Comparison of ENCODE assay signal across 11 mouse cellular contexts in genomic region chr17:40896863-40897262, GRCm38 (mm10). TPM values are rescaled to one million over a fixed set of nuclear protein-coding genes. Genes with fewer than 3 reads are reported as not detected.
A peak's percentile ranks its signal among the peaks of the same experiment; 100 is the strongest.
DNase-seq lines count a peak whose midpoint lies in the region; ATAC-seq and TF ChIP-seq lines count a peak whose summit lies in the region.
"Had no signal": no experiment of that assay in that cellular context is flagged by ENCODE, and none has a peak within 500 bp of the region (broad histone marks: within the 10 kb centered on the region; RNA-seq: fewer than 3 reads in every experiment).

No protein-coding gene starts in this region.

- H3K9me3 ChIP-seq in hindbrain, embryonic 14.5 days (ENCODE audit: control insufficient read depth, low read length): no peaks in the 10 kb centered on the region
- H3K9me3 ChIP-seq in hindbrain, embryonic 16.5 days (ENCODE audit: control insufficient read depth, low read length): no peaks in the 10 kb centered on the region
- H3K9me3 ChIP-seq in stomach, postnatal 0 days (ENCODE audit: control insufficient read depth, low read length): no peaks in the 10 kb centered on the region
- H3K9me3 ChIP-seq: heart, embryonic 13.5 days had no signal

- H3K27ac ChIP-seq in hindbrain, embryonic 14.5 days: no peak overlapping the region
- no peak overlapping the region for H3K27ac ChIP-seq in hindbrain, embryonic 16.5 days (ENCODE audit: low read depth, low read length)
- no peak overlapping the region for H3K27ac ChIP-seq in stomach, postnatal 0 days (replicated peaks)
- H3K27ac ChIP-seq: heart, embryonic 13.5 days had no signal

- H3K27me3 ChIP-seq in hindbrain, embryonic 14.5 days (ENCODE audit: control insufficient read depth, insufficient read depth, low read length): no peaks in the 10 kb centered on the region
- H3K27me3 ChIP-seq in hindbrain, embryonic 16.5 days (replicated peaks; ENCODE audit: control insufficient read depth, insufficient read depth, low read length): no peaks in the 10 kb centered on the region
- H3K27me3 ChIP-seq in stomach, postnatal 0 days (ENCODE audit: control insufficient read depth, insufficient read depth, low read length): no peaks in the 10 kb centered on the region
- H3K27me3 ChIP-seq: heart, embryonic 13.5 days had no signal

- no peaks in the 10 kb centered on the region for H3K36me3 ChIP-seq in hindbrain, embryonic 14.5 days (replicated peaks; ENCODE audit: control insufficient read depth, insufficient read depth)
- no peaks in the 10 kb centered on the region for H3K36me3 ChIP-seq in hindbrain, embryonic 16.5 days (ENCODE audit: control insufficient read depth, insufficient read depth, low read length)
- H3K36me3 ChIP-seq in stomach, postnatal 0 days (ENCODE audit: control insufficient read depth, insufficient read depth, low read length): no peaks in the 10 kb centered on the region
- H3K36me3 ChIP-seq: heart, embryonic 13.5 days had no signal

- H3K9ac ChIP-seq in hindbrain, embryonic 14.5 days: no peak overlapping the region
- no peak overlapping the region for H3K9ac ChIP-seq in hindbrain, embryonic 16.5 days (ENCODE audit: low read depth, low read length)
- no peak overlapping the region for H3K9ac ChIP-seq in stomach, postnatal 0 days (ENCODE audit: low read length)
- H3K9ac ChIP-seq: heart, embryonic 13.5 days had no signal

- H3K4me2 ChIP-seq in hindbrain, embryonic 14.5 days (replicated peaks): no peak overlapping the region
- H3K4me2 ChIP-seq in hindbrain, embryonic 16.5 days (ENCODE audit: low read length): no peak overlapping the region
- no peak overlapping the region for H3K4me2 ChIP-seq in stomach, postnatal 0 days (replicated peaks; ENCODE audit: low read depth)
- H3K4me2 ChIP-seq: heart, embryonic 13.5 days had no signal

- peak; percentile 77 for TF ChIP-seq CTCF in stomach, postnatal 0 days (IDR thresholded peaks at IDR 0.05; ENCODE audit: low read depth)

- peak; percentile 76 for DNase-seq in hindbrain, embryonic 14.5 days (ENCODE audit: low spot score)
- peak; percentile 7 for DNase-seq in thymus, postnatal 0 days (ENCODE audit: low spot score)
- DNase-seq in thymus, postnatal 10 days (ENCODE audit: low spot score in 2 of 2): no peak
- no peak for DNase-seq in stomach, postnatal 0 days (ENCODE audit: low spot score)
- no peak for DNase-seq in spleen, postnatal 14 days (ENCODE audit: low spot score in 2 of 2)
- DNase-seq in spleen, postnatal 10 days (ENCODE audit: low spot score in 2 of 2): no peak
- DNase-seq: thymus, postnatal 25 days had no signal

- no peaks in the 10 kb centered on the region for H3K4me1 ChIP-seq in hindbrain, embryonic 14.5 days (replicated peaks; ENCODE audit: control insufficient read depth, insufficient read depth, low read length)
- H3K4me1 ChIP-seq in hindbrain, embryonic 16.5 days (ENCODE audit: control insufficient read depth, insufficient read depth, low read depth, low read length): no peaks in the 10 kb centered on the region
- H3K4me1 ChIP-seq in stomach, postnatal 0 days (replicated peaks; ENCODE audit: control insufficient read depth, insufficient read depth): no peaks in the 10 kb centered on the region
- H3K4me1 ChIP-seq: heart, embryonic 13.5 days had no signal

- no peak for TF ChIP-seq EP300 in stomach, postnatal 0 days (optimal IDR thresholded peaks at IDR 0.05)

- ATAC-seq in hindbrain, embryonic 14.5 days (ENCODE audit: low FRiP score): no peak
- no peak for ATAC-seq in hindbrain, embryonic 16.5 days
- ATAC-seq in erythroid progenitor cell, adult 5-6 weeks (replicated peaks; ENCODE audit: low FRiP score, poor library complexity, severe bottlenecking): 0 out of 2 replicates have a peak, but pooled peaks have one; percentile 49
- ATAC-seq in stomach, postnatal 0 days (ENCODE audit: low FRiP score, low TSS enrichment): no peak

- 63% methylated on average over 1 of the region's 1 CpGs for WGBS in hindbrain, embryonic 14.5 days
- 70% methylated on average over 1 of the region's 1 CpGs for WGBS in hindbrain, embryonic 16.5 days
- WGBS in stomach, postnatal 0 days: 50% methylated on average over 1 of the region's 1 CpGs

- no peak overlapping the region for H3K4me3 ChIP-seq in hindbrain, embryonic 14.5 days (replicated peaks; ENCODE audit: low read length)
- no peak overlapping the region for H3K4me3 ChIP-seq in hindbrain, embryonic 16.5 days (ENCODE audit: low read length)
- H3K4me3 ChIP-seq in stomach, postnatal 0 days (ENCODE audit: low read depth, low read length): no peak overlapping the region
- H3K4me3 ChIP-seq: heart, embryonic 13.5 days had no signal

RNA-seq across cellular contexts. Expression of gene 9130008F23Rik, which starts 16.5 kb away (rescaled TPM):
- 0.33 and 0.74 TPM in 2 replicates for polyA plus RNA-seq in hindbrain, embryonic 14.5 days (2014; fragmentation: Nextera tagmentation; extraction: Ambion mirVana)
- polyA plus RNA-seq in hindbrain, embryonic 16.5 days (2015; fragmentation: Nextera tagmentation; extraction: Ambion mirVana): 0.99 and 1.2 TPM in 2 replicates
- polyA plus RNA-seq in thymus, postnatal 0 days (2015; fragmentation: Nextera tagmentation; extraction: Ambion mirVana): 0.59 and 0.67 TPM in 2 replicates
- total RNA-seq in erythroid progenitor cell, adult 5-6 weeks (2015; ENCODE audit: low replicate concordance): not detected in 2 replicates
- not detected in 2 replicates for total RNA-seq in erythroid progenitor cell, adult 5-6 weeks (2017; ENCODE audit: low replicate concordance)
- polyA plus RNA-seq in stomach, postnatal 0 days (2015; fragmentation: Nextera tagmentation; extraction: Ambion mirVana): 5.7 and 6.0 TPM in 2 replicates

RNA-seq across cellular contexts. Expression of gene Glyatl3, which starts 17.3 kb away (rescaled TPM):
- not detected in 2 replicates for polyA plus RNA-seq in hindbrain, embryonic 14.5 days (2014; fragmentation: Nextera tagmentation; extraction: Ambion mirVana)
- not detected in 2 replicates for polyA plus RNA-seq in hindbrain, embryonic 16.5 days (2015; fragmentation: Nextera tagmentation; extraction: Ambion mirVana)
- polyA plus RNA-seq in thymus, postnatal 0 days (2015; fragmentation: Nextera tagmentation; extraction: Ambion mirVana): not detected in 2 replicates
- total RNA-seq in erythroid progenitor cell, adult 5-6 weeks (2015; ENCODE audit: low replicate concordance): not detected in 2 replicates
- not detected in 2 replicates for total RNA-seq in erythroid progenitor cell, adult 5-6 weeks (2017; ENCODE audit: low replicate concordance)
- polyA plus RNA-seq in stomach, postnatal 0 days (2015; fragmentation: Nextera tagmentation; extraction: Ambion mirVana): not detected in 2 replicates
- polyA plus RNA-seq: heart, embryonic 13.5 days; lung, embryonic 16.5 days had no signal

RNA-seq across cellular contexts. Expression of gene Mut, which starts 37.6 kb away (rescaled TPM):
- polyA plus RNA-seq in hindbrain, embryonic 14.5 days (2014; fragmentation: Nextera tagmentation; extraction: Ambion mirVana): 24.4 and 25.0 TPM in 2 replicates
- 24.3 and 26.2 TPM in 2 replicates for polyA plus RNA-seq in hindbrain, embryonic 16.5 days (2015; fragmentation: Nextera tagmentation; extraction: Ambion mirVana)
- polyA plus RNA-seq in thymus, postnatal 0 days (2015; fragmentation: Nextera tagmentation; extraction: Ambion mirVana): 23.8 and 25.2 TPM in 2 replicates
- 6.3 and 9.0 TPM in 2 replicates for total RNA-seq in erythroid progenitor cell, adult 5-6 weeks (2015; ENCODE audit: low replicate concordance)
- total RNA-seq in erythroid progenitor cell, adult 5-6 weeks (2017; ENCODE audit: low replicate concordance): 11.3 and 11.4 TPM in 2 replicates
- polyA plus RNA-seq in stomach, postnatal 0 days (2015; fragmentation: Nextera tagmentation; extraction: Ambion mirVana): 26.0 TPM in 2 replicates

RNA-seq across cellular contexts. Expression of gene Cenpq, which starts 38.0 kb away (rescaled TPM):
- 9.4 and 13.0 TPM in 2 replicates for polyA plus RNA-seq in hindbrain, embryonic 14.5 days (2014; fragmentation: Nextera tagmentation; extraction: Ambion mirVana)
- 10.9 and 12.1 TPM in 2 replicates for polyA plus RNA-seq in hindbrain, embryonic 16.5 days (2015; fragmentation: Nextera tagmentation; extraction: Ambion mirVana)
- polyA plus RNA-seq in thymus, postnatal 0 days (2015; fragmentation: Nextera tagmentation; extraction: Ambion mirVana): 36.7 and 38.2 TPM in 2 replicates
- total RNA-seq in erythroid progenitor cell, adult 5-6 weeks (2015; ENCODE audit: low replicate concordance): 49.7 and 60.8 TPM in 2 replicates
- 59.7 and 69.2 TPM in 2 replicates for total RNA-seq in erythroid progenitor cell, adult 5-6 weeks (2017; ENCODE audit: low replicate concordance)
- 8.0 and 10.0 TPM in 2 replicates for polyA plus RNA-seq in stomach, postnatal 0 days (2015; fragmentation: Nextera tagmentation; extraction: Ambion mirVana)

Comparison
In these comparisons a context has a peak if more than half of its experiments do, and no peak if none do; other contexts are left out.
1. DNase-seq: peak in hindbrain, embryonic 14.5 days (single experiment) and thymus, postnatal 0 days (single experiment); none in thymus, postnatal 10 days (0 of 2), stomach, postnatal 0 days (single experiment), spleen, postnatal 14 days (0 of 2) and spleen, postnatal 10 days (0 of 2).